Mouse (Mus musculus) MEL-GATA-1-ER (cell line): ENCODE data around the gene Gm2001.
"Not testable (repeated sequence)": the region's sequence is repeated elsewhere in the genome, so short reads cannot be mapped to it uniquely, and the experiment has no call there.

ENCODE experiments used
- DNase-seq: peaks from one replicate; pipeline ENCODE4 v3.0.0-alpha.2; 2012; ENCODE audit warnings: low read depth; ENCODE audit errors: extremely low read depth

Gm2001 gene

DNA sequence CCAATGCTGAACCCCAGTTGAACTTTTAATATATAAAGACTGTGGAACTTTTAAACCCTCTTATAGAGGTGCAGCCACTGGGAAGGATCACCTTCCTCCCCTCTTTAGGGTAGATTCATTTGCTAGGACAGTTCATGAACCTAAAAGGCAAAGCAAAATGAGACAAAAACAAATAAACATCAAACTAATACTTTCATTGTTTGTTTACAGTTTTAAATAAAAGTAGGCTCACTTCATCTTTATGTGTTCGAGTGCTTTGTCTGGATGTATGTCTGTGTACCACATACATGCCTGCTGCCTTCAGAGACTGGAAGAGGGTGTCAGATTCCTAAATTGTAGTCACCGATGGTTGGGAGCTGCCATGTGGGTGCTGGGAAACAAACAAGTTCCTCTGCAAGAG, at the start of gene Gm2001:
TSS of gene Gm2001 (minus strand) at position 101 of the 400 bp plus-strand sequence.
- not testable (repeated sequence) for DNase-seq

DNA sequence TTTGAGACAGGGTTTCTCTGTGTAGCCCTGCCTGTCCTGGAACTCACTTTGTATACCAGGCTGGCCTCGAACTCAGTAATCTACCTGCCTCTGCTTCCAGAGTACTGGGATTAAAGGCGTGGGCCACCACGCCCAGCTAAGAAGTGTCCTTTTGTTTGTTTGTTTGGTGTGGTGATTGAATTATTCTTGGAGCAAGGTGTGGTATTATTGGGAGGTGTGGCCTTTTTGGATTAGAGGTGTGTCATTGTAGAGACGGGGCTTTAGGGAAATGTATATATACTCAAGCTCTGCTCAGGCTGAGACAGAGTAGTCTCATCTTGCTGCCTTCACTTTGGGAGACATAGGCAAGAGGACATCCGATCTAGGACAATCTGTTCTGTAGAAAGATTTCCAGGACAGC, 31.6 kb upstream of the Gm2001 start, which contains the start of gene Gm2016:
TSS of gene Gm2016 (plus strand) at position 301 of the 400 bp plus-strand sequence.
- DNase-seq: not testable (repeated sequence)

DNA sequence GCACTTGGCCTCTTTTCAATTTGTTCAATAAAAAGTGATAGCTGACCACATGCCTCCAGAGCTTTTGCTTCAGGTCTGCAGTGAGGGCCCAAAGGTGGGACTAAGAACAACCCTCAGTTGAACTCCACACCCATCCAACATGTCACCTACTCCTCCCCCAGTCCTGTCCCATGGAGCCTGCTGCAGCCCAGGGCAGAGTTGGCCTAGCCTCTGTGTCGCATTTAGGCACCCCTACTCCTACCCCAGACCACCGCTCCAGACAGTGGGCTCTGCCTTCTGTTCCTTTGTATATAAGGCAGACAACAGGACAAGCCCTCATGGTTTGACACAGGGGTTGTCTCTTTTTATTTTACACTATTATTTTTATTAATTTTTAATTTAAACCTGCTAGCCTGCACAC, 21.9 kb upstream of the Gm2001 start:
- DNase-seq: not testable (repeated sequence)

DNA sequence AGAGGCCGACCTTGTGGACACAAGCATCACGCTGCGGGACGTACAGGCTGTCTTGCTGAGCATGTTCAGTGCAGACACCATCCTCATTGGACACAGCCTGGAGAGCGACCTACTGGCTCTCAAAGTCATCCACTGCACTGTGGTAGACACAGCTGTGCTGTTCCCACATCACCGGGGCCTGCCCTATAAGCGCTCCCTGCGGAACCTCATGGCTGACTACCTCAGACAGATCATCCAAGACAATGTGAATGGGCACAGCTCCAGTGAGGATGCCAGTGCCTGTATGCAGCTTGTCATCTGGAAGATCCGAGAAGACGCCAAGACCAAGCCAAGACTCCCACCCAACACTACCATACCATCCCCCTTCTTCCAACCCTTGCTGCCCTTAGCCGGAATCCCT, 21.5 kb upstream of the Gm2001 start:
- not testable (repeated sequence) for DNase-seq

DNA sequence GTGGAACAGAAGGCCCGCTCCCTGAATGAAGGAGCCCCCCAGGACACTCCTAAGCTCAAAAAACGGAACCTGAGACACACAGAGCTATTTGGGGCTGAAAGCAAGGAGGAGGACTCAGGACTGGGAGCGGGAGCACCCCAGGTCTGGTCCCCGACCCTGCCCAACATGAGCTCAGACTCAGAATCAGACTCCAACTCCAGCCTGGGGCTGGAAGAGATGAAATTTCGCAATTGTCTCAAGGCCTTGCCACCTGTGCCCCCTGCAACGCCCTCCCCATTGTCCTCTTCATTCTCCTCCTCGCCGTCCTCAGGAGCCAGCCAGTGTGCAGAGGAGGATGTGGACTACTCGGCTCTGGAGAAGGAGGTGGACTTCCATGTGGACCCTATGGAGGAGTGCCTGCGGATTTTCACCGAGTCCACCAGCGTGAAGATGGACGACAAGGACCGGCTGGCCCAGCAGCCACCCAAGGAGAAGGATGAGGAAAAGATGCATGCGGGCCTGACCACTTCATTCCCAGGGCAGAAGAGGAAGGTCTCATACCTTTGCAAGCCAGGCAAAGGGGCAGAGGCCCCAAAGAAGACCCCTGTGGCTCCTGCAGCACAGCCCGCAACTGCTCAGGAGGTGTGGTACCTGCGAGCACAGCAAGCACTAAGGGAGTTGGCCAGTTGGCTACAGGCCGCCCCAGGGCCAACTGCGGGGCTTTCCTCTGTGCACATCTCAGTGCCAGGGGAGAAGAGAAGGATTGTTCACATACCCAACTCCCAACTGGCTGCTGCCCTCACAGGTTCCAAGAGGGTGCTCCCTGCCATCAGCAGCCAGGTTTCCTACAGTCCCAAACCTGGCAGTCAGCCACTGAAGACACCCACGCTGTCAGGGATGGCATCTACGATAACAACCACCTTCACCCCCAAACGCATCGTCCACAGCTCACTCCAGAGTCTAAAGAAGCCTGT, 19.9 kb upstream of the Gm2001 start:
- DNase-seq: not testable (repeated sequence)

DNA sequence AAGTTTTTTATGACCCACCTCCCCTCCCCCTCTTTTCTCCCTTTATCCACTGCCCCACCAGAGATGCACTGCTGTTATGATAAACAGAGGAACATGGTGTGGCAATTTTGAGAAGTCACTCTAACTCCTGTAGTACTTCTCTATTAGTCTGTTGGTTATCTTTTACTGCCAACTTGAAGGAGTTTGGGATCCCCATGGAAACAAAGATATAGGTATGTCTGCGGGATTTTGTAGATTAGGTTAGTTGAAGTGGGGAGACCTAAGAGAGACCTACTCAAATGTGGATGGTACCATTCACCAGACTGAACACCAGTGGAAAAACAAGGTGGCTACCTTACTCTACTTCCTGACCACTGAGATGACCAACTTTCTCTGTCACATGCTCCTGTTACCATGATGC, 13.9 kb upstream of the Gm2001 start:
- DNase-seq: peak; percentile 83

DNA sequence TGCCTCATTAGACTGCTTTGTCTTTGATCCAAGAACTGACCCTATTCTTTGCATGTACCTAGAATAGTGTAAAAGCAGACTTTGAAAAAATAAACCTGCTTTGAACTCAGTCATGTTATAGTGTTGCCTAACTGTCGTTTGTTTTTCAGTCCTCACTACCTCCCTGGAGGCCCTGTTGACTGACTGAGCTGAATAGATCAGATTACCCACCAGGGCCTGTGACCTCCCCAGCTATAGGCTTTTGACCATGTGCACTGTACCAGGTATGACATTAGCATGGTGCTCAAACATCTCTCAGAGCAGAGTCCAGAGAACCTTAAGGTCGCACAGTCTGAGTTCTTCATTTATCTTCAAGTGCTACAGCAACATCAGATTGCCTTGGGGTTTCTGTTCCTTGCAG, 8.5 kb upstream of the Gm2001 start:
- not testable (repeated sequence) for DNase-seq

DNA sequence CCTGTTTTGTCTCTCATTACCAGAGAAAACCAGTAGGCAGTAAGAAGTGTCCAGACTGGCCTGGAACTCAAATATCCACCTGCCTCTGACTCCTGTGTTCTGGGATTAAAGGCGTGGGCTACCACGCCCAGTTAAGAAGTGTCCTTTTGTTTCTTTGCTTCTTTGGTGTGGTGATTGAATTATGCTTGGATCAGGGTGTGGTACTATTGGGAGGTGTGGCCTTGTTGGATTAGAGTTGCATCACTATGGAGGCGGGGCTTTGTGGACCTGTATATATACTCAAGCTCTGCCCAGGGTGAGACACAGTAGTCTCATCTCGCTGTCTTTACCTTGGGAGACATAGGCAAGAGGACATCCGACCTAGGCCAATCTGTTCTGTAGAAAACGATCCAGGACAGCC, 25.9 kb downstream of the Gm2001 start, which contains the start of gene BB287469:
TSS of gene BB287469 (plus strand) at position 301 of the 400 bp plus-strand sequence.
- DNase-seq: not testable (repeated sequence)

DNA sequence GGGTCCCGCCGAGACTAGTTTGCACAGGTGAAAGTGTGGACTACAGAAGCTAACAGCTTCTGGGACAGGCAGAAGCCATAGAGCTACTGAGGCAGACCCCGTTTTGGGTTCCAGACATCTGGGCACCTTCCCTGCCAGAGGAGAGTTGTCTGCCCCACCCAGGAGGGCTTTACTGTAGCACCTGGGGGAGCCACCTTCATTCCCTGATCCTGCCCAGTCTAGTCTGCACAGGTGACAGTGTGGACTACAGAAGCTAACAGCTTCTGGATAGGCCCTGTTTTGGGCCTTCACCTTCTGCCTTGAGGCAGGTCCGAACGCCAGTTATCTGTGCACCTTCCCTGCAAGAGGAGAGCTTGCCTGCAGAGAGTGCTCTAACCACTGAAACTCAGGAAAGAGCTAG, 44.2 kb downstream of the Gm2001 start:
- DNase-seq: not testable (repeated sequence)

DNA sequence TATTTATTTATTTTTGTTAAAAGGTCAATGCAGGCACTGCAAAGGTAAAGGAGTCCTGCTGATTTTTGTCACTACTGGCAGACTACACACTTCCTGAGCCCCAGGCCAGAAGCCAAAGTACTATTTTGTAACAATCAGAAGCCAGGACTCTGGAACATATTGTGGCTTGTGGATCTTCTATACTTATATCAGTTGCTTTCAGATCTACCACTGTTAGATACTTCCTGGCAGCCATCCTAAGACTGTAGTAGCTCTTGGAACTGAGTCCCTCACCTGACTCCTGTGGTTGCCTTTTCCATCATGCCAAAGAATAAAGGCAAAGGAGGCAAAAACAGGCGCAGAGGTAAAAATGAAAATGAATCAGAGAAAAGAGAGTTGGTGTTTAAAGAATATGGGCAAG, 46.9 kb downstream of the Gm2001 start, which contains the start of gene Gm21936:
TSS of gene Gm21936 (plus strand) at position 301 of the 400 bp plus-strand sequence.
- DNase-seq: not testable (repeated sequence)
